Mouse (Mus musculus) C2C12 (cell line): ENCODE results near the gene Pla1a. TPM values are rescaled to one million over a fixed set of nuclear protein-coding genes. Genes with fewer than 3 reads are reported as not detected.

Source experiments
- H3K27me3 ChIP-seq: one replicate; pipeline ENCODE4 v1.6.1; 2011; ENCODE audit not compliant: control insufficient read depth, insufficient read depth, insufficient read length
- H3K36me3 ChIP-seq: one replicate; pipeline ENCODE4 v1.6.1; 2011; ENCODE audit not compliant: control insufficient read depth, insufficient read depth
- H3K4me3 ChIP-seq: one replicate; pipeline ENCODE4 v1.5.1; 2011; ENCODE audit warnings: mild to moderate bottlenecking, control low read depth; ENCODE audit not compliant: poor library complexity, insufficient read depth, severe bottlenecking
- H3K79me2 ChIP-seq: one replicate; pipeline ENCODE4 v1.6.1; 2011; ENCODE audit not compliant: control insufficient read depth, insufficient read depth
- H3K79me3 ChIP-seq: one replicate; pipeline ENCODE4 v1.6.1; 2011; ENCODE audit warnings: low read depth, control low read depth
- H3ac ChIP-seq: one replicate; pipeline ENCODE3; 2011; ENCODE audit warnings: low read depth; ENCODE audit not compliant: control insufficient read depth, insufficient read length
- CEBPB ChIP-seq: IDR thresholded peaks from one replicate; pipeline ENCODE4 v1.6.1; 2011; ENCODE audit warnings: low read depth, mild to moderate bottlenecking, control low read depth, moderate library complexity
- CTCF ChIP-seq: IDR thresholded peaks from one replicate; pipeline ENCODE4 v1.5.1; 2011; ENCODE audit not compliant: control insufficient read depth, insufficient read depth, insufficient read length
- FOSL1 ChIP-seq: IDR thresholded peaks from one replicate; pipeline ENCODE4 v1.8.0; 2011; ENCODE audit warnings: mild to moderate bottlenecking, low read length; ENCODE audit not compliant: poor library complexity, insufficient read depth, severe bottlenecking
- MAX ChIP-seq: IDR thresholded peaks from one replicate; pipeline ENCODE4 v1.6.1; 2011; ENCODE audit warnings: mild to moderate bottlenecking, control low read depth
- MYOD1 ChIP-seq: IDR thresholded peaks from one replicate; pipeline ENCODE4 v1.6.1; 2011; ENCODE audit warnings: low read depth; ENCODE audit not compliant: control insufficient read depth, insufficient read length
- MYOG ChIP-seq: IDR thresholded peaks from one replicate; pipeline ENCODE4 v1.6.1; 2011; ENCODE audit not compliant: control insufficient read depth, insufficient read length; ENCODE audit errors: extremely low read depth
- USF1 ChIP-seq: IDR thresholded peaks from one replicate; pipeline ENCODE4 v1.6.1; 2011; ENCODE audit warnings: low read depth, mild to moderate bottlenecking, control low read depth, moderate library complexity
- polyA plus RNA-seq: library from polyadenylated mRNA; unstranded; fragments of >200 nt; fragmentation: generic; extraction: Trizol; gene quantifications from one replicate; pipeline ENCODE4 v1.2.1, GENCODE M21; 2012; ENCODE audit warnings: missing spikeins

Pla1a gene
- polyA plus RNA-seq, 1 experiment = 3.0 TPM

DNA sequence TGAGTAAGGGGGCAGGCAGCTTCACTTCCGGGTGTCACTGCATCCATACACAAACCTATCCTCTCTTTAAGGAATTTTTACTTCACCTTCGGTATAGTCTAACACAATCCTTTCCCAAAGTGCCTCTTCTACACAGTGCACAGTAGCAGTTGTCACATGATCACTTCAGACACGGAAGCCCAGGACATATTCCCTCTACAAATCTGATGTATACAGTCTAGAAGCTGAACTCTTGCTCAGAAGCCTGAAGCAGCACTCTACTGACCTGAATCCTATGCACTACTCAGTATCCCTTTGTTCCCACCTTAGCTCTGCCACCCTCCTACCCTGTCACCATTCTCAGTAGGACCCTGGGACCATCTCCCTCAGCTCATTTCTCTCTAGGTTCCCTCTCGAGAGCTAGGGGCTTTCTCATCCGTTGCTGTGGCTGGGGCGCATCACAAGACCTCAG, 47.7 kb downstream of the Pla1a start:
- no peaks in the 10 kb centered on the region for H3K36me3 ChIP-seq
- no peak overlapping the region for H3ac ChIP-seq
- no peaks in the 10 kb centered on the region for H3K79me2 ChIP-seq
- no peak overlapping the region for H3K4me3 ChIP-seq
- H3K79me3 ChIP-seq = no peaks in the 10 kb centered on the region
- TF ChIP-seq CTCF (no peak), FOSL1 (no peak), MYOG (no peak), USF1 (no peak), MAX (no peak), MYOD1 (no peak)
- no peaks in the 10 kb centered on the region for H3K27me3 ChIP-seq

GRCm38 (mm10) chr16:38383683-38384082, 49.3 kb downstream of the Pla1a start:
- H3K4me3 ChIP-seq = no peak overlapping the region
- no peak for TF ChIP-seq MYOG
- no peak for TF ChIP-seq USF1
- TF ChIP-seq FOSL1 = no peak
- no peak for TF ChIP-seq MAX
- TF ChIP-seq CTCF = no peak
- no peak for TF ChIP-seq CEBPB
- TF ChIP-seq MYOD1 = no peak
- no peak overlapping the region for H3ac ChIP-seq
- no peaks in the 10 kb centered on the region for H3K79me3 ChIP-seq
- H3K79me2 ChIP-seq = no peaks in the 10 kb centered on the region
- H3K27me3 ChIP-seq = no peaks in the 10 kb centered on the region
- no peaks in the 10 kb centered on the region for H3K36me3 ChIP-seq

- no peak overlapping the region for H3K4me3 ChIP-seq
- H3K79me3 ChIP-seq = no peaks in the 10 kb centered on the region
- no peaks in the 10 kb centered on the region for H3K36me3 ChIP-seq
- H3ac ChIP-seq = no peak overlapping the region
- H3K79me2 ChIP-seq = no peaks in the 10 kb centered on the region
- no peak for TF ChIP-seq USF1
- no peak for TF ChIP-seq MAX
- no peak for TF ChIP-seq FOSL1
- no peak for TF ChIP-seq CTCF
- TF ChIP-seq MYOG = no peak
- TF ChIP-seq MYOD1 = no peak
- TF ChIP-seq CEBPB = no peak
- no peaks in the 10 kb centered on the region for H3K27me3 ChIP-seq
Measured at GRCm38 (mm10) chr16:38379926-38380325, 53.0 kb downstream of the Pla1a start.

DNA sequence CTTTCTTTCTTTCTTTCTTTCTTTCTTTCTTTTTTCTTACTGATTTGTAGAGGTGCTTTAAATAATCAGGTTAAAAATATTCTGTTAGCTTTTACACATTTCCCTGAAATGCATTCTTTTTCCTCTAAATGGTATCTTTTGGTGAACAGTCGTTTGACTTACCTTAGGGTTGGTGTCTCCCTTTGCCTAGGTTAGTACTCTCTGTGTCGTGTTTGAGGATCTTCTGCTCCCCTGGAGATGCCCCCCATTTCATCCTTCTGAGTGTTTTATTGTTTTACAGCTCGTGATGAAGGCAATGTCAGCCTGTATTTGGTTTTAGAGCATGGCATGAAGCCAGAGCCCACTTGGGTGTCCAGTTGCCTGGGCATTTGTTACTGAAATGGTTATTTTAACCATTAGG, 53.5 kb downstream of the Pla1a start:
- Histone ChIP-seq H3K4me3 (no peak overlapping the region), H3K27me3 (no peaks in the 10 kb centered on the region), H3K36me3 (no peaks in the 10 kb centered on the region), H3K79me2 (no peaks in the 10 kb centered on the region), H3K79me3 (no peaks in the 10 kb centered on the region), H3ac (no peak overlapping the region)
- TF ChIP-seq USF1 (no peak), MYOD1 (no peak), FOSL1 (no peak), CEBPB (no peak), MAX (no peak), MYOG (no peak), CTCF (no peak)

GRCm38 (mm10) chr16:38379088-38379487, 53.9 kb downstream of the Pla1a start:
- TF ChIP-seq CTCF (no peak), MYOD1 (peak; percentile 53)

GRCm38 (mm10) chr16:38378591-38378990, 54.4 kb downstream of the Pla1a start:
- Histone ChIP-seq H3K79me2 (no peaks in the 10 kb centered on the region), H3K79me3 (no peaks in the 10 kb centered on the region), H3ac (no peak overlapping the region), H3K27me3 (no peaks in the 10 kb centered on the region), H3K36me3 (no peaks in the 10 kb centered on the region), H3K4me3 (no peak overlapping the region)
- no peak for TF ChIP-seq MYOD1

More at GRCm38 (mm10) chr16:38379088-38379487, 53.9 kb downstream of the Pla1a start:
- H3K4me3 ChIP-seq = no peak overlapping the region
- no peaks in the 10 kb centered on the region for H3K79me3 ChIP-seq
- H3ac ChIP-seq = no peak overlapping the region
- H3K79me2 ChIP-seq = no peaks in the 10 kb centered on the region
- H3K36me3 ChIP-seq = no peaks in the 10 kb centered on the region
- no peaks in the 10 kb centered on the region for H3K27me3 ChIP-seq
